Mouse (Mus musculus) hindbrain, embryonic 14.5 days (tissue): ENCODE measurements around the gene Gal3st1. TPM values are rescaled to one million over a fixed set of nuclear protein-coding genes. Genes with fewer than 3 reads are reported as not detected.
"Not testable (repeated sequence)": the region's sequence is repeated elsewhere in the genome, so short reads cannot be mapped to it uniquely, and the experiment has no call there.

Source experiments
- ATAC-seq: fragments of 200-750 bp; cut with Nextera tagmentation; 2 replicates; pipeline ENCODE4 v1.8.0; 2017; ENCODE audit warnings: moderate number of reproducible peaks, mild to moderate bottlenecking, moderate TSS enrichment, moderate library complexity; ENCODE audit not compliant: low FRiP score
- DNase-seq: peaks from one replicate; pipeline ENCODE4 v3.0.0-alpha.2; 2015; ENCODE audit warnings: low spot score
- H3K27ac ChIP-seq: fragments of 300-500 bp; sonication (generic); 2 replicates; pipeline ENCODE4 v1.5.1; 2014; ENCODE audit warnings: mild to moderate bottlenecking, moderate library complexity
- H3K27me3 ChIP-seq: fragments of 300-500 bp; sonication (generic); 2 replicates; pipeline ENCODE4 v1.6.1; 2014; ENCODE audit warnings: mild to moderate bottlenecking, low read length, mixed read lengths; ENCODE audit not compliant: control insufficient read depth, insufficient read depth
- H3K36me3 ChIP-seq: fragments of 300-500 bp; sonication (generic); replicated peaks from 2 replicates; pipeline ENCODE4 v1.6.1; 2014; ENCODE audit not compliant: control insufficient read depth, insufficient read depth
- H3K4me1 ChIP-seq: fragments of 300-500 bp; sonication (generic); replicated peaks from 2 replicates; pipeline ENCODE4 v1.6.1; 2014; ENCODE audit warnings: antibody characterized with exemption, low read length, mixed read lengths; ENCODE audit not compliant: control insufficient read depth, insufficient read depth
- H3K4me2 ChIP-seq: fragments of 300-500 bp; sonication (generic); replicated peaks from 2 replicates; pipeline ENCODE4 v1.6.1; 2014; ENCODE audit warnings: mild to moderate bottlenecking, moderate library complexity
- H3K4me3 ChIP-seq: fragments of 300-500 bp; sonication (generic); replicated peaks from 2 replicates; pipeline ENCODE4 v1.5.1; 2014; ENCODE audit warnings: mild to moderate bottlenecking, low read length
- H3K9ac ChIP-seq: fragments of 300-500 bp; sonication (generic); 2 replicates; pipeline ENCODE4 v1.6.1; 2014
- H3K9me3 ChIP-seq: fragments of 300-500 bp; sonication (generic); 2 replicates; pipeline ENCODE4 v1.6.1; 2016; ENCODE audit warnings: low read length; ENCODE audit not compliant: control insufficient read depth
- WGBS: fragments of 180-500 bp; shearing (Covaris S2); extraction: QIAGEN DNeasy Blood & Tissue Kit; methylation state at CpG from one replicate; pipeline ENCODE4 v1.1.7; 2014; 5-methylcytosine and 5-hydroxymethylcytosine counted together
- polyA plus RNA-seq: library from polyadenylated mRNA; unstranded; fragments of >200 nt; fragmentation: Nextera tagmentation; extraction: Ambion mirVana; gene quantifications from 2 replicates; pipeline ENCODE4 v1.2.1, GENCODE M21; 2014

Gal3st1 gene
- polyA plus RNA-seq, 1 experiment from 2014 or later, result 8.1 TPM

- ATAC-seq (no peak), DNase-seq (peak; percentile 2)
- no peaks in the 10 kb centered on the region for H3K36me3 ChIP-seq
- H3K27me3 ChIP-seq, result peaks cover 52% of the 10 kb centered on the region
- no peak overlapping the region for H3K4me3 ChIP-seq
- no peak overlapping the region for H3K27ac ChIP-seq
- H3K9me3 ChIP-seq, result no peaks in the 10 kb centered on the region
- H3K9ac ChIP-seq, result no peak overlapping the region
- no peaks in the 10 kb centered on the region for H3K4me1 ChIP-seq
- 91% methylated on average over 3 of the region's 3 CpGs for WGBS
- no peak overlapping the region for H3K4me2 ChIP-seq
Measured at GRCm38 (mm10) chr11:3996840-3997239, 13.4 kb downstream of the Gal3st1 start.

GRCm38 (mm10) chr11:3997978-3998720 lies 14.7 kb downstream of the Gal3st1 start:
- H3K27me3 ChIP-seq, result peaks cover 52% of the 10 kb centered on the region
- no peak overlapping the region for H3K9ac ChIP-seq
- DNase-seq (peak; percentile 23), ATAC-seq (no peak; the same call in 1 of the 2 replicates)
- peak overlapping the region; percentile 30 for H3K4me3 ChIP-seq
- H3K4me1 ChIP-seq, result no peaks in the 10 kb centered on the region
- H3K27ac ChIP-seq, result no peak overlapping the region
- 8% methylated on average over 66 of the region's 66 CpGs for WGBS
- H3K36me3 ChIP-seq, result no peaks in the 10 kb centered on the region
- H3K4me2 ChIP-seq, result peak overlapping the region; percentile 46
- H3K9me3 ChIP-seq, result no peaks in the 10 kb centered on the region

- Histone ChIP-seq H3K9me3 (no peaks in the 10 kb centered on the region), H3K27ac (no peak overlapping the region), H3K4me3 (no peak overlapping the region), H3K4me1 (no peaks in the 10 kb centered on the region), H3K4me2 (no peak overlapping the region), H3K36me3 (no peaks in the 10 kb centered on the region), H3K9ac (no peak overlapping the region), H3K27me3 (peaks cover 52% of the 10 kb centered on the region)
- ATAC-seq (no peak), DNase-seq (peak; percentile 17)
- WGBS, result 78% methylated on average over 5 of the region's 5 CpGs
Measured at GRCm38 (mm10) chr11:3999547-3999946, 16.1 kb downstream of the Gal3st1 start.

- peaks cover 47% of the 10 kb centered on the region for H3K27me3 ChIP-seq
- peak; percentile 80 for DNase-seq
- no peak; the same call in 1 of the 2 replicates for ATAC-seq
- no peaks in the 10 kb centered on the region for H3K36me3 ChIP-seq
- no peaks in the 10 kb centered on the region for H3K4me1 ChIP-seq
- no peaks in the 10 kb centered on the region for H3K9me3 ChIP-seq
- no peak overlapping the region for H3K9ac ChIP-seq
- 7% methylated on average over 5 of the region's 5 CpGs for WGBS
- no peak overlapping the region for H3K4me2 ChIP-seq
- no peak overlapping the region for H3K4me3 ChIP-seq
- no peak overlapping the region for H3K27ac ChIP-seq
Measured at GRCm38 (mm10) chr11:4001603-4002002, 18.2 kb downstream of the Gal3st1 start.

- H3K9ac ChIP-seq, result no peak overlapping the region
- DNase-seq (no peak), ATAC-seq (no peak)
- H3K4me2 ChIP-seq, result no peak overlapping the region
- no peak overlapping the region for H3K4me3 ChIP-seq
- H3K27me3 ChIP-seq, result peaks cover 10% of the 10 kb centered on the region; the same call in 1 of the 2 replicates
- no peaks in the 10 kb centered on the region for H3K4me1 ChIP-seq
- H3K36me3 ChIP-seq, result no peaks in the 10 kb centered on the region
- WGBS, result 68% methylated on average over 5 of the region's 5 CpGs
- H3K27ac ChIP-seq, result no peak overlapping the region
- H3K9me3 ChIP-seq, result no peaks in the 10 kb centered on the region
Measured at GRCm38 (mm10) chr11:4005220-4005805, 21.9 kb downstream of the Gal3st1 start.

GRCm38 (mm10) chr11:4006462-4006861 lies 23.0 kb downstream of the Gal3st1 start:
- H3K27ac ChIP-seq, result no peak overlapping the region
- no peak for DNase-seq
- H3K4me3 ChIP-seq, result no peak overlapping the region
- no peaks in the 10 kb centered on the region for H3K4me1 ChIP-seq
- no peak overlapping the region for H3K4me2 ChIP-seq
- no peaks in the 10 kb centered on the region for H3K36me3 ChIP-seq
- 0 out of 2 replicates have a peak, but pooled peaks cover under 1% of the 10 kb centered on the region for H3K27me3 ChIP-seq
- WGBS, result 89% methylated on average over 3 of the region's 3 CpGs
- no peak overlapping the region for H3K9ac ChIP-seq
- no peaks in the 10 kb centered on the region for H3K9me3 ChIP-seq
- ATAC-seq, result no peak

- no peak for DNase-seq
Measured at GRCm38 (mm10) chr11:4012616-4013015, 29.2 kb downstream of the Gal3st1 start.

GRCm38 (mm10) chr11:4015796-4016195 lies 32.4 kb downstream of the Gal3st1 start:
- H3K27me3 ChIP-seq, H3K4me2 ChIP-seq, H3K4me1 ChIP-seq, H3K9me3 ChIP-seq, ATAC-seq, H3K36me3 ChIP-seq, H3K4me3 ChIP-seq, H3K27ac ChIP-seq, H3K9ac ChIP-seq, DNase-seq: not testable (repeated sequence)
- whole genome bisulfite sequencing, result 93% methylated on average over 14 of the region's 14 CpGs

More at GRCm38 (mm10) chr11:4012616-4013015, 29.2 kb downstream of the Gal3st1 start:
- Histone ChIP-seq H3K27me3 (no peaks in the 10 kb centered on the region), H3K9me3 (no peaks in the 10 kb centered on the region), H3K4me3 (no peak overlapping the region), H3K4me2 (no peak overlapping the region), H3K4me1 (no peaks in the 10 kb centered on the region), H3K27ac (no peak overlapping the region), H3K9ac (no peak overlapping the region), H3K36me3 (no peaks in the 10 kb centered on the region)
- no peak for ATAC-seq
- 66% methylated on average over 1 of the region's 1 CpGs for WGBS

- not testable (repeated sequence) for H3K36me3 ChIP-seq, ATAC-seq, H3K4me1 ChIP-seq, DNase-seq, H3K27me3 ChIP-seq, H3K27ac ChIP-seq, H3K4me2 ChIP-seq, H3K4me3 ChIP-seq, H3K9ac ChIP-seq, H3K9me3 ChIP-seq
- WGBS, result 95% methylated on average over 13 of the region's 13 CpGs
Measured at GRCm38 (mm10) chr11:4022111-4022510, 38.7 kb downstream of the Gal3st1 start.
